Comparison of ENCODE assay signal across 8 mouse cellular contexts in the genomic region with DNA sequence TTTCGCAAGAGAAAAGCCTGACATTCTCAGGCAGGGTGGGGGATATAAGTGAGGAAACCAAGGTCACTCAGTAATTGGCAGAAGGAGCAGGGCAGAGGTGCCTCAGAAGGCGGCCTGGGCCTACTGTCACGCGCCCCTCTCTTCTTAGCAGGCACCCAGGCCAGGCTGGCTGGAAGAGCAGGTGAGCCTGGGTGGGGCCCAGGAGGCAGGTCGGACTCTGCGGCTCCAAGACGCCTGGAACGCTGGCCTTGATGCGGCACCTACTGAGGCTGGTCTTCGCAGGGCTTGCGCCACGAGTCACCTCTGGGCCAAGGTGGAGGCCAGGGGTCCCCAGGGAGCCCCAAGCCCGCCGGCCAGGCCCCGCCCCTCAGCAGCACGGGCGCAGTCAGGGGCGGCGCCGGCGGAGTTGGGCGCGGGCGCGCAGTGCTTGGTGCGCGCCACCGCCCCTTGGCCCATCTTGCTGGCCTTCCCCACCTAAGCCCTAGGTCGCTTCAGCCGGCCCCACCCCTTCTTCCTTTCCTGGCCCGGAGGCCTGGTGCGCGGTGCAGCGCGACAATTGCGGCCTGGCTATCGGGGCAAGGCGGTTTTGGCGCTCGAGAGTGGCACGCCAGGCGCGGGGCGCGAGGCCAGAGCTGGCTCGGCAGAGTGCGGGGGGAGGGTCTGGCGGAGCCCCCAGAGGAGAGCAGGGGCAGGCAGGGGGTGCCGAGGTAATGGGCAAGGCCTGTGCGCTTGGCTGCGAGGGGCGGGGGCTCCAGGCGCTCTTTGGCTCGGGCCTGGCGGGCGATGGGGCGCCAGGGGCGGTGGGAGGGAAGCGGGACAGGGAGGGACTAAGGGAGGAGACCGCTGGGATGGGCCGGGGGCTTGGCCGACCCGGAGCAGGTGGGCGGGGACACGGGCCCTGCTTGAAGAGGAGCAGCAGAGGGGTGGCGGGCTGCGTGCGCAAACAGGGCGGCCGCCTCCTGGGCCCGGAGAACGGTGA. TPM values are rescaled to one million over a fixed set of nuclear protein-coding genes. Genes with fewer than 3 reads are reported as not detected.
A peak's percentile ranks its signal among the peaks of the same experiment; 100 is the strongest.
DNase-seq lines count a peak whose midpoint lies in the region; ATAC-seq lines count a peak whose summit lies in the region.

Gene Prrg3 (plus strand): TSS at position 552 of the 979 bp plus-strand sequence.

- H3K4me2 ChIP-seq in hindbrain, embryonic 12.5 days (replicated peaks) = peak within 1 kb of the TSS; percentile 75
- H3K4me2 ChIP-seq in limb, embryonic 11.5 days (ENCODE audit: low read depth, severe bottlenecking) = peak within 1 kb of the TSS; percentile 67
- H3K4me2 ChIP-seq in midbrain, embryonic 13.5 days (replicated peaks) = peak within 1 kb of the TSS; percentile 66
- H3K4me2 ChIP-seq in stomach, embryonic 16.5 days (ENCODE audit: low read depth, low read length) = peak within 1 kb of the TSS; percentile 65

- peak within 1 kb of the TSS; percentile 68 for H3K9ac ChIP-seq in hindbrain, embryonic 12.5 days
- peak within 1 kb of the TSS; percentile 66 for H3K9ac ChIP-seq in limb, embryonic 11.5 days (ENCODE audit: low read length)
- peak within 1 kb of the TSS; percentile 72 for H3K9ac ChIP-seq in midbrain, embryonic 13.5 days (replicated peaks)
- H3K9ac ChIP-seq in stomach, embryonic 16.5 days (ENCODE audit: low read length) = peak within 1 kb of the TSS; percentile 73

- H3K4me3 ChIP-seq in hindbrain, embryonic 12.5 days = peak within 1 kb of the TSS; percentile 51
- H3K4me3 ChIP-seq in limb, embryonic 11.5 days (ENCODE audit: low read depth, low read length) = peak within 1 kb of the TSS; percentile 40
- peak within 1 kb of the TSS; percentile 50 for H3K4me3 ChIP-seq in midbrain, embryonic 13.5 days (replicated peaks)
- peak within 1 kb of the TSS; percentile 56 for H3K4me3 ChIP-seq in stomach, embryonic 16.5 days (replicated peaks; ENCODE audit: low read length)

- peak within 1 kb of the TSS; percentile 48; the same call in 1 of the 2 replicates for H3K27ac ChIP-seq in hindbrain, embryonic 12.5 days
- no peak within 1 kb of the TSS for H3K27ac ChIP-seq in limb, embryonic 11.5 days (replicated peaks; ENCODE audit: low read depth, low read length)
- peak within 1 kb of the TSS; percentile 67 for H3K27ac ChIP-seq in midbrain, embryonic 13.5 days
- peak within 1 kb of the TSS; percentile 39; the same call in 1 of the 2 replicates for H3K27ac ChIP-seq in stomach, embryonic 16.5 days (ENCODE audit: low read length)

- DNase-seq in adrenal gland, adult 2 months = peak; percentile 36
- DNase-seq in cerebellum, postnatal 10 days = peak; percentile 77 to 83
- DNase-seq in frontal cortex, postnatal 14 days (ENCODE audit: low spot score in 2 of 2) = peak; percentile 8 to 21
- peak; percentile 77 for DNase-seq in limb, embryonic 11.5 days (ENCODE audit: low spot score)

- no peaks in the 10 kb centered on the region for H3K36me3 ChIP-seq in hindbrain, embryonic 12.5 days
- H3K36me3 ChIP-seq in limb, embryonic 11.5 days (ENCODE audit: control insufficient read depth, insufficient read depth, low read length) = no peaks in the 10 kb centered on the region
- H3K36me3 ChIP-seq in midbrain, embryonic 13.5 days = 0 out of 2 replicates have a peak, but pooled peaks cover 5% of the 10 kb centered on the region
- no peaks in the 10 kb centered on the region for H3K36me3 ChIP-seq in stomach, embryonic 16.5 days (ENCODE audit: control insufficient read depth, insufficient read depth, low read length)

- no peaks in the 10 kb centered on the region for H3K27me3 ChIP-seq in hindbrain, embryonic 12.5 days
- no peaks in the 10 kb centered on the region for H3K27me3 ChIP-seq in limb, embryonic 11.5 days (ENCODE audit: control insufficient read depth, insufficient read depth, low read length)
- no peaks in the 10 kb centered on the region; the same call in 1 of the 2 replicates for H3K27me3 ChIP-seq in midbrain, embryonic 13.5 days
- H3K27me3 ChIP-seq in stomach, embryonic 16.5 days (ENCODE audit: control insufficient read depth, insufficient read depth, low read length) = peaks cover 11% of the 10 kb centered on the region; the same call in 1 of the 2 replicates

- peak; percentile 87 for ATAC-seq in hindbrain, embryonic 12.5 days (ENCODE audit: low FRiP score)
- ATAC-seq in limb, embryonic 11.5 days (ENCODE audit: insufficient number of reproducible peaks, low FRiP score, low TSS enrichment, low read depth) = peak; percentile 96
- ATAC-seq in midbrain, embryonic 13.5 days = peak; percentile 92
- peak; percentile 94 for ATAC-seq in stomach, embryonic 16.5 days (ENCODE audit: insufficient read depth, low FRiP score)
- ATAC-seq in erythroblast, adult 5-6 weeks (replicated peaks; ENCODE audit: low FRiP score, poor library complexity, severe bottlenecking) = no peak

- H3K4me1 ChIP-seq in hindbrain, embryonic 12.5 days = peaks cover 6% of the 10 kb centered on the region; the same call in 1 of the 2 replicates
- no peaks in the 10 kb centered on the region for H3K4me1 ChIP-seq in limb, embryonic 11.5 days (ENCODE audit: control insufficient read depth, insufficient read depth, low read length)
- H3K4me1 ChIP-seq in midbrain, embryonic 13.5 days (replicated peaks) = peaks cover 6% of the 10 kb centered on the region
- no peaks in the 10 kb centered on the region for H3K4me1 ChIP-seq in stomach, embryonic 16.5 days (ENCODE audit: control insufficient read depth, insufficient read depth, low read length)

- 21% methylated on average over 69 of the region's 72 CpGs for WGBS in hindbrain, embryonic 12.5 days
- 17% methylated on average over 41 of the region's 72 CpGs for WGBS in limb, embryonic 11.5 days
- WGBS in midbrain, embryonic 13.5 days = 18% methylated on average over 48 of the region's 72 CpGs
- WGBS in stomach, embryonic 16.5 days = 18% methylated on average over 59 of the region's 72 CpGs

- no peaks in the 10 kb centered on the region for H3K9me3 ChIP-seq in hindbrain, embryonic 12.5 days (replicated peaks)
- no peaks in the 10 kb centered on the region for H3K9me3 ChIP-seq in limb, embryonic 11.5 days (ENCODE audit: control insufficient read depth, low read length)
- no peaks in the 10 kb centered on the region for H3K9me3 ChIP-seq in midbrain, embryonic 13.5 days
- H3K9me3 ChIP-seq in stomach, embryonic 16.5 days (replicated peaks; ENCODE audit: control insufficient read depth, low read length) = no peaks in the 10 kb centered on the region

RNA-seq across cellular contexts. Expression of gene Prrg3, which starts in this region (rescaled TPM):
- total RNA-seq in adrenal gland, adult 2 months (2021) = 10 to 100 TPM; 12.1 to 14.4 TPM
- polyA plus RNA-seq in adrenal gland, adult 2 months (2012; rRNA removed) = 3.2 and 4.2 TPM in 2 replicates
- polyA plus RNA-seq in hindbrain, embryonic 12.5 days (2016; fragmentation: Nextera tagmentation; extraction: Ambion mirVana) = 11.4 and 15.0 TPM in 2 replicates
- 6.9 and 9.1 TPM in 2 replicates for polyA plus RNA-seq in limb, embryonic 11.5 days (2014; fragmentation: Nextera tagmentation; extraction: Ambion mirVana)
- 10.0 and 12.0 TPM in 2 replicates for polyA plus RNA-seq in midbrain, embryonic 13.5 days (2015; fragmentation: Nextera tagmentation; extraction: Ambion mirVana)
- 10.5 and 11.2 TPM in 2 replicates for polyA plus RNA-seq in stomach, embryonic 16.5 days (2015; fragmentation: Nextera tagmentation; extraction: Ambion mirVana)
- not detected in 2 replicates for total RNA-seq in erythroblast, adult 5-6 weeks (2015; ENCODE audit: low replicate concordance)
- total RNA-seq in erythroblast, adult 5-6 weeks (2017; ENCODE audit: low replicate concordance) = not detected in 2 replicates

Comparison
In these comparisons a context has a peak if more than half of its experiments do, and no peak if none do; other contexts are left out.
1. RNA of gene Prrg3 (total RNA-seq): 12.1 to 14.4 TPM in adrenal gland, adult 2 months; not detected in erythroblast, adult 5-6 weeks; every median in the first group is over 10 times any median in the second.
2. DNase-seq: peak in every context shown above with its lines; median percentile 80 in cerebellum, postnatal 10 days; 77 in limb, embryonic 11.5 days; 36 in adrenal gland, adult 2 months; 14 in frontal cortex, postnatal 14 days.
3. Peak in every context shown above with its lines, with median percentiles within 50 percentile points of each other: H3K4me2 ChIP-seq, H3K4me3 ChIP-seq and H3K9ac ChIP-seq.